Mouse (Mus musculus) telencephalon, adult 2 months (tissue): ENCODE data around the gene Stac3.
A peak's percentile ranks its signal among the peaks of the same experiment; 100 is the strongest.

Experiments used
- DNase-seq: peaks from one replicate; pipeline ENCODE4 v3.0.0-alpha.2; 2011; ENCODE audit warnings: low read depth, low spot score

Gene Stac3

GRCm38 (mm10) chr10:127522088-127522581, 20.6 kb downstream of the Stac3 start, which contains the start of gene Shmt2:
Gene Shmt2, minus strand, starts transcription at chr10:127522444.
- peak; percentile 88 for DNase-seq

GRCm38 (mm10) chr10:127524646-127525255, 23.3 kb downstream of the Stac3 start:
- DNase-seq, result no peak

- no peak for DNase-seq
Measured at GRCm38 (mm10) chr10:127526048-127526447, 24.6 kb downstream of the Stac3 start.

- DNase-seq, result no peak
Measured at GRCm38 (mm10) chr10:127526681-127527080, 25.2 kb downstream of the Stac3 start.

GRCm38 (mm10) chr10:127527481-127527880, 26.0 kb downstream of the Stac3 start:
- no peak for DNase-seq

- DNase-seq, result no peak
Measured at GRCm38 (mm10) chr10:127530945-127531344, 29.5 kb downstream of the Stac3 start.

GRCm38 (mm10) chr10:127531548-127531947, 30.1 kb downstream of the Stac3 start:
- DNase-seq, result no peak

GRCm38 (mm10) chr10:127534036-127534928, 32.8 kb downstream of the Stac3 start, which contains the start of gene Nxph4:
Gene Nxph4, minus strand, starts transcription at chr10:127534559.
- no peak for DNase-seq

- no peak for DNase-seq
Measured at GRCm38 (mm10) chr10:127534929-127535384, 33.5 kb downstream of the Stac3 start.

GRCm38 (mm10) chr10:127536586-127537314, 35.3 kb downstream of the Stac3 start:
- no peak for DNase-seq

- peak; percentile 50 for DNase-seq
Measured at GRCm38 (mm10) chr10:127537854-127538583, 36.5 kb downstream of the Stac3 start.

GRCm38 (mm10) chr10:127541510-127541909, 40.0 kb downstream of the Stac3 start:
- no peak for DNase-seq

GRCm38 (mm10) chr10:127542084-127542483, 40.6 kb downstream of the Stac3 start:
- DNase-seq, result peak; percentile 36

GRCm38 (mm10) chr10:127542720-127543119, 41.2 kb downstream of the Stac3 start:
- DNase-seq, result no peak

- DNase-seq, result no peak
Measured at GRCm38 (mm10) chr10:127543916-127544315, 42.4 kb downstream of the Stac3 start.

GRCm38 (mm10) chr10:127544375-127544774, 42.9 kb downstream of the Stac3 start:
- DNase-seq, result no peak

GRCm38 (mm10) chr10:127546505-127546904, 45.0 kb downstream of the Stac3 start:
- no peak for DNase-seq

- DNase-seq, result no peak
Measured at GRCm38 (mm10) chr10:127548236-127548635, 46.8 kb downstream of the Stac3 start.

GRCm38 (mm10) chr10:127549892-127550291, 48.4 kb downstream of the Stac3 start:
- DNase-seq, result no peak

- DNase-seq, result no peak
Measured at GRCm38 (mm10) chr10:127555703-127556102, 54.2 kb downstream of the Stac3 start.

GRCm38 (mm10) chr10:127557397-127557796, 55.9 kb downstream of the Stac3 start:
- DNase-seq, result no peak
